Mouse (Mus musculus): ENCODE measurements around the gene Serpina1b. TPM values are rescaled to one million over a fixed set of nuclear protein-coding genes. Genes with fewer than 3 reads are reported as not detected.

Serpina1b gene
- polyA plus RNA-seq, 1 experiment from 2014 or later, result 0.46 TPM

Other genes with a start within 250 kb of the Serpina1b start
- gene Serpina10, start 198.9 kb downstream of the Serpina1b start, polyA plus RNA-seq (2014; fragmentation: Nextera tagmentation; extraction: Ambion mirVana), result 0.14 TPM in 1 of 2 replicates, not detected in the other
- gene Serpina6, start 173.2 kb downstream of the Serpina1b start, polyA plus RNA-seq (2014; fragmentation: Nextera tagmentation; extraction: Ambion mirVana), result 0.43 and 0.55 TPM in 2 replicates
- gene Serpina16, start 154.2 kb downstream of the Serpina1b start, polyA plus RNA-seq (2014; fragmentation: Nextera tagmentation; extraction: Ambion mirVana), result not detected in 2 replicates
- not detected in 2 replicates for gene Serpina1f, start 134.8 kb downstream of the Serpina1b start, polyA plus RNA-seq (2014; fragmentation: Nextera tagmentation; extraction: Ambion mirVana)
- gene Serpina1d, start 56.8 kb downstream of the Serpina1b start, polyA plus RNA-seq (2014; fragmentation: Nextera tagmentation; extraction: Ambion mirVana), result not detected in 2 replicates
- gene Serpina1a, start 33.2 kb upstream of the Serpina1b start, polyA plus RNA-seq (2014; fragmentation: Nextera tagmentation; extraction: Ambion mirVana), result not detected in 2 replicates
- 0.31 TPM in 1 of 2 replicates, not detected in the other for gene Serpina1c, start 74.5 kb upstream of the Serpina1b start, polyA plus RNA-seq (2014; fragmentation: Nextera tagmentation; extraction: Ambion mirVana)
- not detected in 2 replicates for gene Serpina1e, start 128.6 kb upstream of the Serpina1b start, polyA plus RNA-seq (2014; fragmentation: Nextera tagmentation; extraction: Ambion mirVana)
- gene Serpina11, start 159.6 kb upstream of the Serpina1b start, polyA plus RNA-seq (2014; fragmentation: Nextera tagmentation; extraction: Ambion mirVana), result not detected in 2 replicates
- gene Serpina9, start 183.4 kb upstream of the Serpina1b start, polyA plus RNA-seq (2014; fragmentation: Nextera tagmentation; extraction: Ambion mirVana), result not detected in 2 replicates
- not detected in 2 replicates for gene Serpina12, start 214.1 kb upstream of the Serpina1b start, polyA plus RNA-seq (2014; fragmentation: Nextera tagmentation; extraction: Ambion mirVana)

Measured in embryonic facial prominence, embryonic 11.5 days (tissue).